Mouse (Mus musculus): ENCODE results near the gene Fam186b. TPM values are rescaled to one million over a fixed set of nuclear protein-coding genes. Genes with fewer than 3 reads are reported as not detected.

Fam186b gene
- total RNA-seq, 4 experiments from 2014 or later, result 0.58 to 2.1 (median 1.1) TPM

GRCm38 (mm10) chr15:99224208-99224911 lies 71.3 kb downstream of the Fam186b start, which contains the start of gene Kcnh3:
Gene Kcnh3 (plus strand): TSS chr15:99224861.
- DNase-seq (ENCODE audit: low spot score in 2 of 2), result peak; percentile 55 to 78

DNA sequence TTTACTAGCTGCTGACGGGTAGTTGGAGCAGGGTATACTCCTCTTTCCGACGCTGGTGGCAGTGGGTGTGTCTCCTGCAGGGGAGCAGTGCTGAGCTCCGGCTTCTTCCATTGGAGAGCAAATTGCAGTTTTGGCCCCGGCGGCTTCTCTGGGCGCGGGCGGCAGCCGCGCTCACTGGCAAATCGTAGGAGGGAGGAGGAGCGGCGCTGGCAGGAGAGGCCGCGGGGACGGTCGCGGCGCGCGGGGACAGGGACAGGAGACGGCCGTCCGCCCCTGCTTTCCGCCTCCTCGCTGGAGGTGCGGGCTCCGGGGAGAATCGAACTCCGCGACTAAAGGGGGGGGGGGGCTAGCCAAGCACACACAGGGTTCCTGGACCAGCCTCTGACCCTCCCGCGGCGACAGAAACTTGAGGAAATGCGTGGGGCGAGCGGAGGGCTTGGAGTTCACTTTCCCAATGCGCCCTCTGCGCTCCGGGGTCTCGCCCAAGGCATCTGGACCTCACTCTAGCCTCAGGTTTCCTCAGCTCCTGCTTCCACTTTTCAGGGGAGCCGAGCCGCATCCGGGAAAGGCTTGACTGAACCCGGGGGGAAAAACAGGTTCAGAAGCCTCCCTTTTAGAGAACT lies 72.0 kb downstream of the Fam186b start:
- DNase-seq (ENCODE audit: low spot score in 2 of 2), result peak; percentile 56 to 81

DNA sequence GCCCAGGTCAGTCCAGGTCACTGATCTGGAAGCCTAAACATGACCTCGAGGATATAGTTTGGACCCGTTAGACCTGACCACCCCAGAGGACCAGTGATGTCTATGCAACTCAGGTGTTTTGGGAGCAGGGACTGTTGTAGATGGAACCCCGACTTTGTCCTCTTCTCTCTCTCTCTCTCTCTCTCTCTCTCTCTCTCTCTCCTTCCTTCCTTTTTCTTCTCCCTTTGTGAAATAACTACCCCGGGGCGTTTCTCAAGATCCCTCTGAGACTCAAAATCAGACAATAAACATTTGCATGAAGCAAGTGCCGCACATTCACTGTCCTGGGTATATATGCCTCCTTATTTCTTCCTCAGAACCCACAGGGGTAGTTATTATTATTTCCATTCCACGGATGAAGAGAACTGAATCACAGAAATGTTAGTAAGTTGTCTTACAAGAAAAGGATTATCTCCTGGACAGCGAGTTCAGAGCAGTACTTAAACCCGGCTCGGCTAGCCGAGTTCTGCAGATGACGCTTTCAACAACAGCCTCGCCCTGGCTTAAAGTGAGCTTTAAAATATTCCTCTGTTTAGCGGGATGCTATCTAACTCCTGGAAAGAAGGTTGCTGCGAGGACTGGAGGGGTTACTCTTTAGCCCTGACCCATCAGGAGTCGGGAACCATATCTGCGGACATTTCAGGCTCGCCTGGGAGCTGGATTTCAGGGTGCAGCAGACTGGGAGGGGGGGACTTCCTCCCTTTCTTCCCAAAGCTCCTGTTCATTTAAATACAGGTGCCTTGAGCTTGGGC lies 72.7 kb downstream of the Fam186b start:
- DNase-seq (ENCODE audit: low spot score in 2 of 2), result no peak

DNA sequence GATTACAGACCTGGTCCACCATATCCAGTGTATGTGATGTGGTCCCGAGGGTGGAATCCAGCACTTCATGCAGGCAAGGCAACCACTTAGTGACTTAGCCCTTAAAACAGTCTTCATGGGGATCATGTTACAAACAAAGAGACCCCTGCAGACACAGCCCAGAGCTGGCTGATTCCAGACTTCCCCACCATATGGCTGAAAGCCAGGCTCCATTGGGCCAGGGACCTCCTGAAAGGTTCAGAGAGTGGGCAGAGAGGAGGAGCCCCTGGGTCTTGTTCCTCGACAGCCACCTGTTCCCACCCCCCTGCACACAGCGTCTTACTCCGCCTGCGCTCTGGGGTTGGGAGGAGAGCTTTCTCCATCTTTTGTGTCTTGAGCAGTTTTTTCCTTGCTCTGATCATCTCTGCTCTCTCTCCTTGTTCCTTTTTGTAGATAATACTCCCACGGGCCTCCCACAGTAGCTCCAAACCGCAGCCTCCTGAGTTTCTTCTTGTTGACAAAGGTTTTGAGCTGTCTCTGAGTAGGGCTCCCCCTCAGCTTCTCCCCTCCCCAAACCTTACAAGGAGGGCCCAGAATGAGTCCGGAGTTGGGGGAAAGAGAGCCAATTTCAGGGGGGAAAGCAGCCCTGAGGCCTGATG lies 74.3 kb downstream of the Fam186b start:
- no peak for DNase-seq (ENCODE audit: low spot score in 2 of 2)

Other genes with a start within 250 kb of the Fam186b start
- 1 to 10 TPM in 3 of 4 experiments, under 1 TPM in 1; 0.73 to 1.5 (median 1.2) TPM for gene Prph, start 240.7 kb downstream of the Fam186b start, total RNA-seq (2022)
- gene Troap, start 221.3 kb downstream of the Fam186b start, total RNA-seq (2022), result under 1 TPM in 2 of 4 experiments, not detected in 2; 0.74 to 0.95 TPM
- gene C1ql4, start 208.1 kb downstream of the Fam186b start, total RNA-seq (2022), result not detected
- gene Dnajc22, start 202.7 kb downstream of the Fam186b start, total RNA-seq (2022), result under 1 TPM in 3 of 4 experiments, not detected in 1; 0.30 to 0.56 (median 0.34) TPM
- 10 to 100 TPM; 29.7 to 34.1 (median 33.2) TPM for gene Spats2, start 170.0 kb downstream of the Fam186b start, total RNA-seq (2022)
- gene Kcnh3, start 71.0 kb downstream of the Fam186b start, total RNA-seq (2022), result 100 to 1,000 TPM; 141 to 172 (median 154) TPM
- gene Mcrs1, start 43.9 kb downstream of the Fam186b start, total RNA-seq (2022), result 10 to 100 TPM; 86.7 to 96.0 (median 87.8) TPM
- gene Prpf40b, start 801 bp downstream of the Fam186b start, total RNA-seq (2022), result 10 to 100 TPM; 87.9 to 95.7 (median 93.4) TPM
- gene Fmnl3, start 74.6 kb upstream of the Fam186b start, total RNA-seq (2022), result 10 to 100 TPM; 10.7 to 14.2 (median 12.7) TPM
- 100 to 1,000 TPM; 336 to 365 (median 345) TPM for gene Tmbim6, start 97.0 kb upstream of the Fam186b start, total RNA-seq (2022)
- gene Nckap5l, start 161.9 kb upstream of the Fam186b start, total RNA-seq (2022), result 10 to 100 TPM; 19.1 to 22.9 (median 19.5) TPM
- 1 to 10 TPM; 4.5 to 6.2 (median 6.2) TPM for gene Bcdin3d, start 178.8 kb upstream of the Fam186b start, total RNA-seq (2022)
- 100 to 1,000 TPM; 421 to 457 (median 452) TPM for gene Faim2, start 232.3 kb upstream of the Fam186b start, total RNA-seq (2022)